Mouse (Mus musculus): ENCODE measurements around the gene Gatad2a. TPM values are rescaled to one million over a fixed set of nuclear protein-coding genes. Genes with fewer than 3 reads are reported as not detected.
"Not testable (repeated sequence)": the region's sequence is repeated elsewhere in the genome, so short reads cannot be mapped to it uniquely, and the experiment has no call there.

The Gatad2a gene
- total and polyA plus RNA-seq, 2 experiments from 2014 or later: 19.3 to 30.1 TPM

- Histone ChIP-seq H3K9me3 (ENCODE audit: low read length) (no peaks in the 10 kb centered on the region), H3K27me3 (ENCODE audit: insufficient read depth, low read length) (no peaks in the 10 kb centered on the region), H3K9ac (replicated peaks; ENCODE audit: low read length, poor library complexity, severe bottlenecking) (no peak overlapping the region), H3K4me3 (ENCODE audit: low read depth, low read length) (no peak overlapping the region), H3K4me2 (ENCODE audit: low read depth, low read length, poor library complexity, severe bottlenecking) (no peak overlapping the region), H3K4me1 (ENCODE audit: insufficient read depth, low read length) (no peaks in the 10 kb centered on the region), H3K36me3 (ENCODE audit: insufficient read depth, low read length) (no peaks in the 10 kb centered on the region), H3K27ac (ENCODE audit: low read depth, low read length) (no peak overlapping the region)
- TF ChIP-seq CTCF (IDR thresholded peaks at IDR 0.05): no peak
- 47% methylated on average over 2 of the region's 2 CpGs for WGBS
- ATAC-seq (ENCODE audit: low FRiP score) (no peak), DNase-seq (ENCODE audit: low spot score) (no peak)
Measured at GRCm38 (mm10) chr8:70005178-70005577, 9.0 kb upstream of the Gatad2a start.

GRCm38 (mm10) chr8:70004345-70004744 lies 8.2 kb upstream of the Gatad2a start:
- no peak overlapping the region for H3K4me2 ChIP-seq (ENCODE audit: low read depth, low read length, poor library complexity, severe bottlenecking)
- no peaks in the 10 kb centered on the region for H3K4me1 ChIP-seq (ENCODE audit: insufficient read depth, low read length)
- no peak for DNase-seq (ENCODE audit: low spot score)
- ATAC-seq (ENCODE audit: low FRiP score): no peak
- no peak overlapping the region for H3K27ac ChIP-seq (ENCODE audit: low read depth, low read length)
- no peak overlapping the region for H3K9ac ChIP-seq (replicated peaks; ENCODE audit: low read length, poor library complexity, severe bottlenecking)
- TF ChIP-seq CTCF (IDR thresholded peaks at IDR 0.05): no peak
- no peaks in the 10 kb centered on the region for H3K36me3 ChIP-seq (ENCODE audit: insufficient read depth, low read length)
- no peaks in the 10 kb centered on the region for H3K27me3 ChIP-seq (ENCODE audit: insufficient read depth, low read length)
- H3K9me3 ChIP-seq (ENCODE audit: low read length): no peaks in the 10 kb centered on the region
- H3K4me3 ChIP-seq (ENCODE audit: low read depth, low read length): no peak overlapping the region

GRCm38 (mm10) chr8:70003204-70003657 lies 7.0 kb upstream of the Gatad2a start:
- Histone ChIP-seq H3K4me3 (ENCODE audit: low read depth, low read length) (no peak overlapping the region), H3K4me2 (ENCODE audit: low read depth, low read length, poor library complexity, severe bottlenecking) (no peak overlapping the region), H3K27me3 (ENCODE audit: insufficient read depth, low read length) (no peaks in the 10 kb centered on the region), H3K36me3 (ENCODE audit: insufficient read depth, low read length) (no peaks in the 10 kb centered on the region), H3K4me1 (ENCODE audit: insufficient read depth, low read length) (no peaks in the 10 kb centered on the region), H3K27ac (ENCODE audit: low read depth, low read length) (no peak overlapping the region), H3K9me3 (ENCODE audit: low read length) (no peaks in the 10 kb centered on the region), H3K9ac (replicated peaks; ENCODE audit: low read length, poor library complexity, severe bottlenecking) (no peak overlapping the region)
- no peak for DNase-seq (ENCODE audit: low spot score)
- TF ChIP-seq CTCF (IDR thresholded peaks at IDR 0.05): 0 out of 2 replicates have a peak, but pooled peaks have one; percentile 5
- 50% methylated on average over 4 of the region's 4 CpGs for WGBS
- no peak for ATAC-seq (ENCODE audit: low FRiP score)

DNA sequence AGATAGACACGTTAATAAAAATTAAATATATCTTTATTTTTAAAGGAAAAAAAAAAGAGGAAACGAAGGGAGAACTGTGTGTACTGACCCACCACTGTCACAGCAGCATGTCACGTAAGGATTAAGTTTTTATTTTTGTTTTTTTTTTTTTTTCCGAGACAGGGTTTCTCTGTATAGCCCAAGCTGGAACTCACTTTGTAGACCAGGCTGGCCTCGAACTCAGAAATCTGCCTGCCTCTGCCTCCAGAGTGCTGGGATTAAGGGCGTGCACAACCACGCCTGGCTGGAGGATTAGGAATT lies 5.7 kb upstream of the Gatad2a start:
- ATAC-seq (ENCODE audit: low FRiP score); H3K4me3 ChIP-seq (ENCODE audit: low read depth, low read length); H3K27me3 ChIP-seq (ENCODE audit: insufficient read depth, low read length); H3K36me3 ChIP-seq (ENCODE audit: insufficient read depth, low read length); H3K9me3 ChIP-seq (ENCODE audit: low read length); H3K27ac ChIP-seq (ENCODE audit: low read depth, low read length); DNase-seq (ENCODE audit: low spot score); H3K4me1 ChIP-seq (ENCODE audit: insufficient read depth, low read length); H3K9ac ChIP-seq (replicated peaks; ENCODE audit: low read length, poor library complexity, severe bottlenecking); H3K4me2 ChIP-seq (ENCODE audit: low read depth, low read length, poor library complexity, severe bottlenecking): not testable (repeated sequence)
- WGBS: 46% methylated on average over 7 of the region's 7 CpGs

DNA sequence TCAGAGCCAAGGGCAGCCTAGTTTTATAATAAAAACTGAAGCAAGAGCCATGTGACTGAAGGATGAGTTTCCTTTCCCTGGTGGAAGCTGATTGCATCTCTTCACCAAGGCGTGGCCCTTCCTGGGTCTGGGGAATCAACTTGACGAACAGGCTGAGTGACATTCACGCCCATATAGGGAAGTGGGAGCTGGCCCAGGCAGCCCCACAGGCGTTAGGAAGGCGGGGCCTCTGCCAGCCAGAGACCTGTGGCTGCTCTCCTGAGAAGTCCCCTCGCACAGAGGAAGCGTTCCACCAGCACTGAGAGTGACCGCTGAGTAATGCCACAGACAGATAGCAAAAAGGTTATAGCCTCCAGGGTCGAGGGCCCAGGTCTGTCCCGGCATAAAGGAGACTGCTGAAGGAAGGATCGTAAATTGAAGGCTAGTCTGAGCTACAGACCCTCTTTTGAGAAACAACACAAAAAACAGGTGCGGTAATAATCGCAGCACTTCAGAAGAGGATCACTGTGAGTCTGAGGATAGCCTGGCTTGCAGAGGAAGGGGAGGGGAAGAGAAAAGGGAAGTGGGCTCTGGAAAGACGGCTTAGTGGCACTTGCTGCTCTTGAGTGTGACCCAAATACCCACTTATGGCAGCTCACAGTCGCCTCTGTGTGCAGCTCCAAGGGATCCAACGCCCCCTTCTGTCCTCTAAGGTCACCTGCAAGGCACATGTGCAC lies 5.2 kb upstream of the Gatad2a start:
- H3K4me2 ChIP-seq (ENCODE audit: low read depth, low read length, poor library complexity, severe bottlenecking): peak overlapping the region; percentile 10; the same call in 1 of the 2 replicates

GRCm38 (mm10) chr8:70000226-70000625 lies 4.0 kb upstream of the Gatad2a start:
- Histone ChIP-seq H3K9ac (replicated peaks; ENCODE audit: low read length, poor library complexity, severe bottlenecking) (no peak overlapping the region), H3K4me3 (ENCODE audit: low read depth, low read length) (no peak overlapping the region), H3K4me2 (ENCODE audit: low read depth, low read length, poor library complexity, severe bottlenecking) (no peak overlapping the region), H3K4me1 (ENCODE audit: insufficient read depth, low read length) (no peaks in the 10 kb centered on the region), H3K36me3 (ENCODE audit: insufficient read depth, low read length) (no peaks in the 10 kb centered on the region), H3K27ac (ENCODE audit: low read depth, low read length) (no peak overlapping the region), H3K9me3 (ENCODE audit: low read length) (no peaks in the 10 kb centered on the region), H3K27me3 (ENCODE audit: insufficient read depth, low read length) (no peaks in the 10 kb centered on the region)
- WGBS: 91% methylated on average over 2 of the region's 2 CpGs
- no peak for DNase-seq (ENCODE audit: low spot score)
- no peak for TF ChIP-seq CTCF (IDR thresholded peaks at IDR 0.05)
- ATAC-seq (ENCODE audit: low FRiP score): no peak

More for the DNA sequence above, 5.2 kb upstream of the Gatad2a start:
- no peak overlapping the region for H3K4me3 ChIP-seq (ENCODE audit: low read depth, low read length)
- H3K9ac ChIP-seq (replicated peaks; ENCODE audit: low read length, poor library complexity, severe bottlenecking): no peak overlapping the region
- H3K27ac ChIP-seq (ENCODE audit: low read depth, low read length): no peak overlapping the region
- ATAC-seq (ENCODE audit: low FRiP score) (no peak), DNase-seq (ENCODE audit: low spot score) (peak; percentile 52)
- TF ChIP-seq CTCF (IDR thresholded peaks at IDR 0.05): peak; percentile 62
- H3K4me1 ChIP-seq (ENCODE audit: insufficient read depth, low read length): no peaks in the 10 kb centered on the region
- 7% methylated on average over 16 of the region's 16 CpGs for WGBS
- no peaks in the 10 kb centered on the region for H3K9me3 ChIP-seq (ENCODE audit: low read length)
- H3K36me3 ChIP-seq (ENCODE audit: insufficient read depth, low read length): no peaks in the 10 kb centered on the region
- no peaks in the 10 kb centered on the region for H3K27me3 ChIP-seq (ENCODE audit: insufficient read depth, low read length)

All from midbrain, postnatal 0 days (tissue).